Mouse (Mus musculus): ENCODE measurements around the gene Zswim9. TPM values are rescaled to one million over a fixed set of nuclear protein-coding genes. Genes with fewer than 3 reads are reported as not detected.
A peak's percentile ranks its signal among the peaks of the same experiment; 100 is the strongest.

Zswim9 gene
- polyA plus RNA-seq (2015; fragmentation: Nextera tagmentation; extraction: Ambion mirVana), result 16.9 and 18.0 TPM in 2 replicates

DNA sequence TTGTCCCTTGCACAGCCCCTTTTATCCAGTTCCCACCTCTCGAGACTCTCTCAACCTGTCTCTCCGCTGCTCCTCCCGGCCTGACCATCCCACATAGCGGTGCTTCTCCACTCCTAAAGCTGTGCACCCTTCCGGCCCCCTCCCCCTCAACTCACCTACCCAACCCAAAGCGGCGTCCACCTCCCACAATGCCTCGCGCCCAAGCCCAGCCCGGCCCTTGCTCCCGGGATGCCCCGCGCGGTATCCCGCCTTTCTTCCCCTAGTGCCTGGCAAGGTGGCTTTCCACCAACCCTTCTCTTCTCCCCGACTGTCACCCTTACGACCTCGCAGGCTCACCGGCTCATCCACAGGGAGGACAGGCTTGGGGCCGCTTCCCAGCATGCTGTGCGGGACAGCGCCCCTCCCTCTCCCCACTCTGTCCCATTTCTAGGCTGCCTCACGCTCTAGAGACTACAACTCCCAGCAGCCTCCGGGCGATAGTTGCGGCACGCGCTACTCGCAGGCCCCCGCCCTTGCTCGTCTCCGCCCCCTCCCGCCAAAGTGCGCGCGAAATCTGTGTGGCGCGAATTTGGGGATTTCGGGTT, at the start of gene Zswim9:
Gene Zswim9 (minus strand): TSS at position 414 of the 584 bp plus-strand sequence.
- WGBS, result under 1% methylated on average over 39 of the region's 39 CpGs
- peak; percentile 98 for ATAC-seq (replicated peaks)
- peaks cover 27% of the 10 kb centered on the region; the same call in 1 of the 2 replicates for H3K36me3 ChIP-seq (replicated peaks)
- H3K4me3 ChIP-seq, result peak within 1 kb of the TSS; percentile 87
- H3K27me3 ChIP-seq (replicated peaks), result no peaks in the 10 kb centered on the region
- H3K4me1 ChIP-seq, result peaks cover 6% of the 10 kb centered on the region
- H3K27ac ChIP-seq, result peak within 1 kb of the TSS; percentile 96
- H3K4me2 ChIP-seq, result peak within 1 kb of the TSS; percentile 78
- H3K9me3 ChIP-seq, result no peaks in the 10 kb centered on the region
- H3K9ac ChIP-seq, result peak within 1 kb of the TSS; percentile 86

DNA sequence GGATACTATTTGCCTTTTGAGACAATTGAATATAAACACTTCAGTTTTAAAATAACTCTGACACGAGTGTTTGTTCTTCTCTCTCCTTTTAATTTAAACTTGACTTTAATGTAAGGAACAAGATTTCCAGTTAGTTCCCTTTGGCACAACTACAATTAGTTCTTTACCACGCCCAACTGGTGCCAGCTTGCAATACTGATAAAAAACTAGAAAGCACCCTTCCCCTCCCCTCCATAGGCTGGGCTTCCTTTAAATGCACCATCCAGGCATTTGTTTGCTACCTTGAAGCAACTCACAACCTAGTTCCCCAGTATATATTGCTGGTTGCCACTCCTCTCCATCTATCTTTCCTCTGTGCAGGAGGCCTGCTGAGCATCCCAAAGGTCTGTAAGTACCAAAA, 45.8 kb upstream of the Zswim9 start, which contains the start of gene Pla2g4c:
Gene Pla2g4c (plus strand): TSS at position 340 of the 400 bp plus-strand sequence.
- H3K27me3 ChIP-seq (replicated peaks), result no peaks in the 10 kb centered on the region
- no peak for ATAC-seq (replicated peaks)
- WGBS, result 88% methylated on average over 2 of the region's 2 CpGs

DNA sequence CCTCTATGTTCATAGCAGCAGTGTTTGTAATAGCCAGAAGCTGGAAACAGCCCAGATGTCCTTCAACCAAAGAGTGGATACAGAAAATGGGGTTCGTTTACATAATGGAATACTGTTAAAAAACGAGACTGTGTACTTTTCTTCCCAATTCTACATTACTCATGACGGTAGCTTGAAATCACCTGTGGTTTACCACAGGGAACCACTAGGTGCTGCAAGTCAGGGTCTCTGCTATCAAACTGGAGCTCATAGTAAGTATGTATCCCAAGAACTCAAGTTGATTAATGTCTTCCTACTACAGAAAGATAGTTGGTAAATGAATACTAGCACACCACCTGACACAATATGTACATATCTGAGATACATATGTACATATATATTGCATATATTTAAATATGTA, 42.9 kb upstream of the Zswim9 start:
- WGBS, result 86% methylated on average over 3 of the region's 3 CpGs
- Histone ChIP-seq H3K9me3 (no peaks in the 10 kb centered on the region), H3K27me3 (replicated peaks) (no peaks in the 10 kb centered on the region), H3K4me3 (no peak overlapping the region), H3K4me1 (no peaks in the 10 kb centered on the region), H3K4me2 (no peak overlapping the region), H3K9ac (no peak overlapping the region), H3K36me3 (replicated peaks) (no peaks in the 10 kb centered on the region), H3K27ac (no peak overlapping the region)
- ATAC-seq (replicated peaks), result no peak

More for the DNA sequence above, 45.8 kb upstream of the Zswim9 start, which contains the start of gene Pla2g4c:
- Histone ChIP-seq H3K36me3 (replicated peaks) (no peaks in the 10 kb centered on the region), H3K4me3 (no peak within 1 kb of the TSS), H3K4me1 (no peaks in the 10 kb centered on the region), H3K9ac (no peak within 1 kb of the TSS), H3K4me2 (no peak within 1 kb of the TSS), H3K27ac (no peak within 1 kb of the TSS), H3K9me3 (no peaks in the 10 kb centered on the region)

DNA sequence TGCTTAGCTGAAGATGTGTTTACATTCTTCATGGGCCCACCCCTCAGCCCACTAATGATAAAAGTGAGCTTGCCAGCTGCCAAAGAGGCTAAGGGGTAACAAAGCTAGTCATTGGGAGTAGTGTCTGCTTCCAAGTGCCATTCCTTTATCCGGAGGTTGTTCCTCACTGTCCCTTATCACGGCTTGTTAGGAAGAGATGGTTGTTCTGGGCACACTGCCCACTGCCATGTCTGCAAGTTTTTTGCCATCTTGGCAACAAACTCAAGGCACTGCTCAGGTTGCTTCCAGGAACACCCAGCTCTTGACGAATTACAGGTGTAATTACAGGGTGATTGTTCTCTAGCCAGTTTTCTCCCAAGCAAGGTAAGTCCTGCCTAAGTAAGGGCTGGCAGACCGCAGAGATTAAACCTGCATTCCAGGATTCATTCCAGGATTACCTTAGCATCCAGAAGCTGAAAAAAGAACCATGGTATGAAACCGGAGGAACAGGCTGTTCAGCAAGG, 35.6 kb upstream of the Zswim9 start:
- no peak overlapping the region for H3K27ac ChIP-seq
- ATAC-seq (replicated peaks), result no peak
- no peaks in the 10 kb centered on the region for H3K4me1 ChIP-seq
- no peak overlapping the region for H3K4me3 ChIP-seq
- no peak overlapping the region for H3K4me2 ChIP-seq
- H3K9ac ChIP-seq, result no peak overlapping the region
- H3K9me3 ChIP-seq, result no peaks in the 10 kb centered on the region
- WGBS, result 91% methylated on average over 5 of the region's 5 CpGs
- H3K27me3 ChIP-seq (replicated peaks), result no peaks in the 10 kb centered on the region
- peaks cover 17% of the 10 kb centered on the region for H3K36me3 ChIP-seq (replicated peaks)

DNA sequence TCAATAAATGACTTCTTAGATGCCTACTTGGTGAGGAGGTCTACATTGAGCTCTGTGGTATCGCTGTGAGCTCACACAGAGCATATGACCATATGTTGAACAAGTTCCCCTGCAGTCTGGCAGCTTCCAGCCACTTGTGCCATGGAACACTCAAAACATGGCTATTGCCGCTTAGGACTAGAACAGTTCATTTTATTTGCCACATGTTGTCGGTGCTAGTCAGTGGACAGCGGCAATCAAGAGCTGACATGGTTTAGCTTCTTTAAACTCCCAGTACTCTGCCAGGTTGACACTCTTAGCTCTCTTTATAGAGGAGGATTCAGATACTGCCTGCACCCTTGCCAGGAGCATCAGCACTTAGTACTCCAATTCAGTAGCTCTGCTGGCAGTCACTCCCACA, 32.9 kb upstream of the Zswim9 start:
- 98% methylated on average over 4 of the region's 4 CpGs for WGBS
- peaks cover 39% of the 10 kb centered on the region for H3K36me3 ChIP-seq (replicated peaks)

DNA sequence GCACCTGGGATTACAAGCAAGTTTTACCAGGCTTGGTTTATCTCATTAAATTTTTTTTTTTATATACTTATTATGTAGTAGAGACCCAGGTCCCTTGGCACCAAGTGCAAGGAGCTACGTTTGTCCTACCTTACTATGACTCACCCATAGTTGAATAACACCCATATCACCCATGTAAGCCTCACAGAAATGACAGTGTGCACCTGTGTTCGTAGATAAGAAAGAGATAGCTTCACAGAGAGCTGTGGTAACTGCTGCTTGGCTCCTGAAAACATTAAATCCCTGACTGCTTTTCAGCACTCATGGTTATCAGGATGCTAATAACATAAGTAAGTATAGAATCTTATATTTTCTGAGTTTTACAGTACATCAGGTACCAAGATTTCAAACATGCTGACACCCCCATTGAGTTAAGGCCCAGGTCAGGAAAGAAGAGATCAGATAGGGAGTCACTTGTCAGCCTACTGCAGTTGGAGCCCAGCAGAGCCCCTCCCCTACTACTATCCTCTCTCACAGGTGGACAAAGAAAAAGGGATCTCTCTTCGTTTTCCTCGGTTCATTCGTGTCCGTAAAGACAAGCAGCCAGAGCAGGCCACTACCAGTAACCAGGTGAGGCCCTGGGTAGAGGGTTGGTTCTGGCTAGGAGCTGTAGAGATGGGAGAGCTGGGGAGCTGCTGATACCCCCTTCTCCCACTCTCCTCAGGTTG, 32.1 kb upstream of the Zswim9 start:
- WGBS, result 92% methylated on average over 6 of the region's 6 CpGs
- H3K4me2 ChIP-seq, result no peak overlapping the region
- no peak for ATAC-seq (replicated peaks)
- no peak overlapping the region for H3K4me3 ChIP-seq
- no peaks in the 10 kb centered on the region for H3K27me3 ChIP-seq (replicated peaks)
- H3K27ac ChIP-seq, result no peak overlapping the region
- no peak overlapping the region for H3K9ac ChIP-seq
- H3K36me3 ChIP-seq (replicated peaks), result peaks cover 44% of the 10 kb centered on the region
- H3K4me1 ChIP-seq, result no peaks in the 10 kb centered on the region
- no peaks in the 10 kb centered on the region for H3K9me3 ChIP-seq

More for the DNA sequence above, 32.9 kb upstream of the Zswim9 start:
- Histone ChIP-seq H3K27ac (no peak overlapping the region), H3K4me3 (no peak overlapping the region), H3K27me3 (replicated peaks) (no peaks in the 10 kb centered on the region), H3K9ac (no peak overlapping the region), H3K4me2 (no peak overlapping the region), H3K9me3 (no peaks in the 10 kb centered on the region), H3K4me1 (no peaks in the 10 kb centered on the region)
- ATAC-seq (replicated peaks), result no peak

DNA sequence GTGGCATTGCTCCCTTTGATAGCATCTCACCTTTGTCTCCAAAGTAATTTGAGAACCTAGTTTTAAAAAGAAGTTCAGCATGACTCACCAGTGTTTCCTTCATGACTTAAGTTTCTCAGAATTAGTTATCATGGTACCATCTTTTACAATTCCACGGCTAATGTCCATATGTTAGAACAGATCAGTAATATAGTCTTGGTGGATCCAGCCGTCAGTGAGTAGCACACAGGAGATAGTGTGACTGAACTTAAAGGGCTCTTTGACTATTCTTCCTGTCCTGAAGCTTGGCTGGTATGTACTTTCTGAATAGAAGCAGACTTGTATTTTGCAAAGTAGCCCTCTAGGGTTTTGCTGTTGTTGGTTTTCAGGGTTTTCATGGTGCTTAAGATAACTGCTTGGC, 30.9 kb upstream of the Zswim9 start:
- Histone ChIP-seq H3K4me1 (no peaks in the 10 kb centered on the region), H3K27me3 (replicated peaks) (no peaks in the 10 kb centered on the region), H3K9ac (no peak overlapping the region), H3K9me3 (no peaks in the 10 kb centered on the region), H3K4me3 (no peak overlapping the region), H3K4me2 (no peak overlapping the region), H3K36me3 (replicated peaks) (peaks cover 44% of the 10 kb centered on the region), H3K27ac (no peak overlapping the region)
- 93% methylated on average over 2 of the region's 2 CpGs for WGBS
- no peak for ATAC-seq (replicated peaks)

DNA sequence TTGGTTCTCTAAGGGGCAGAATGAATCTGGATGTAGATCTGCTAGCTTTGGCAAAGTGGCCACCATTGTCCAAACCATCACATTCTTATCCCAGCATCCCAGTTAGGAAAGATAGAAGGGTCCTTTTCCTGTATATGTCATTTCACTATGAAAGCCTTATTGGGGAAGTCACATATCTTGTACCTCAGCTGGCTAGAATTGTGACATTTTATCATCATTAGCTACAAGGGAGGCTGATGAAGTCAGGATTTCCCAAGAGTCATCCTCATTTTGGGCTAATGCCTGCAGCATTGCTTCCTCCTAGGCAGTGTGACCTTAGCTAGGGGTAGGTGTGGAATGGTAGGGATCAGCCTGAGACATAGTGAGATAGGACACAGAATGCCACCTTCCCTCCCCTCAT, 24.9 kb upstream of the Zswim9 start:
- Histone ChIP-seq H3K9me3 (no peaks in the 10 kb centered on the region), H3K36me3 (replicated peaks) (peaks cover 53% of the 10 kb centered on the region), H3K27me3 (replicated peaks) (no peaks in the 10 kb centered on the region), H3K27ac (no peak overlapping the region), H3K9ac (no peak overlapping the region), H3K4me3 (no peak overlapping the region), H3K4me2 (no peak overlapping the region), H3K4me1 (no peaks in the 10 kb centered on the region)
- ATAC-seq (replicated peaks), result no peak

DNA sequence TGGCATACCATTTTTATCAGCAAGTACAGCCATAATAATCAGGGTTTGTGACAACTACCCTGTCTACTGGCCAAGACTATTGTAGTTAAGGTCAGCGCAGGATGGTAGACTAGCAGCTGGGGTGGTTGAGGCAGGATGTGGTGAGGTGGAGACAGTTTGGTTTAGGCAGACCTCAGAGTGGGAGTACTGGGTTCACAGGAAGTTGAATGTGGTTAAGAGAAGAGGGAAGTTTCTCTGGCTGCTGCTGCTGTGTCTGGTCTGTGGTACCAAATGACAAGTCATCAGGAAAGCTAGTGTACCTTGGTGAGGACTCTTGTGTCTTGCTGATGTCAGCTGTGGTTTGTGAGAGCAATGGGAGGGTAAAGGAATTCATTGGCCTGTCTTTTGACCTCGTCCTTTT, 24.3 kb upstream of the Zswim9 start:
- 90% methylated on average over 2 of the region's 2 CpGs for WGBS
- H3K4me1 ChIP-seq, result no peaks in the 10 kb centered on the region
- no peaks in the 10 kb centered on the region for H3K9me3 ChIP-seq
- no peak overlapping the region for H3K4me2 ChIP-seq
- H3K27ac ChIP-seq, result no peak overlapping the region
- H3K4me3 ChIP-seq, result no peak overlapping the region
- H3K27me3 ChIP-seq (replicated peaks), result no peaks in the 10 kb centered on the region
- peaks cover 48% of the 10 kb centered on the region for H3K36me3 ChIP-seq (replicated peaks)
- H3K9ac ChIP-seq, result no peak overlapping the region
- no peak for ATAC-seq (replicated peaks)

DNA sequence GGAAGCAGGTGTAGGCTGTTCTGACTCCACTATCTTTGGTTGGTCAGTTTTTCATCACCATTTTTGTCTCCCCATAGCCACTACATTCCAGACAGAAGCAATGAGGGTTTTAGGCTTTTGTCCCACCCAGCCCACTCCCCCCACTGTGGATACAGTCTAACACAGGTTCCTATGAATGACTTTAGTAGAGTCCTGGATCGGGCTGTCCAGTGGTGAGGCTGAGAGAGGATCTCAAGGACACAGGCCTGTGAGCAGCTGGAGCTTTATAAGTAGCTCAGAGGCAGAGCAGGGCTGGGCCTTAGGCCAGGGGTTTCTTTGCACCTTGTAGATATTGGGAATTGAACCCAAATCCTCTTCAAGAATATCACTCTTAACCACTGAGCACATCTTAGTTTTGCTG, 23.1 kb upstream of the Zswim9 start:
- Histone ChIP-seq H3K9ac (no peak overlapping the region), H3K4me3 (no peak overlapping the region), H3K27me3 (replicated peaks) (no peaks in the 10 kb centered on the region), H3K4me1 (no peaks in the 10 kb centered on the region), H3K27ac (no peak overlapping the region), H3K9me3 (no peaks in the 10 kb centered on the region), H3K36me3 (replicated peaks) (peaks cover 38% of the 10 kb centered on the region), H3K4me2 (no peak overlapping the region)
- ATAC-seq (replicated peaks), result no peak
- 96% methylated on average over 1 of the region's 1 CpGs for WGBS

DNA sequence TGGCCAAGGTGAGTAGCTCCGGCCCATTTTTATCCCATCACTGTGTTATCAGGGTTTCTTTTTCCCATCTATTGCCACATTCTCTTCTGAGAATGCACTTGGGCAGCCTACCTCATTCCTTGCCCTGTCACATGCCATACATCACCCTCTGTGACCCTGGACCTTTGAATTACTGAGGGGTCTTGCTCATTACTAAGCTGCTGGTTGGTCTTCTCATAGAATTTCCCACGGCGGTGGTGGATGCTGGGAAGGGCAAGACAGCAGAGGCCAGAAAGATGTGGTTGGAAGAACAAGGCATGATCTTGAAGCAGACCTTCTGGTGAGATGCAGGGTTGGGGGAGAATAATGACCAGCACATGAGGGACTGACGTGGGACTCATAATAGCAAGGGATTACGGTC, 20.3 kb upstream of the Zswim9 start:
- no peak overlapping the region for H3K4me3 ChIP-seq
- WGBS, result 93% methylated on average over 5 of the region's 5 CpGs
- no peak overlapping the region for H3K9ac ChIP-seq
- H3K27ac ChIP-seq, result no peak overlapping the region
- no peak for ATAC-seq (replicated peaks)
- H3K4me1 ChIP-seq, result no peaks in the 10 kb centered on the region
- no peaks in the 10 kb centered on the region for H3K27me3 ChIP-seq (replicated peaks)
- H3K4me2 ChIP-seq, result no peak overlapping the region
- H3K9me3 ChIP-seq, result no peaks in the 10 kb centered on the region
- peaks cover 38% of the 10 kb centered on the region for H3K36me3 ChIP-seq (replicated peaks)

DNA sequence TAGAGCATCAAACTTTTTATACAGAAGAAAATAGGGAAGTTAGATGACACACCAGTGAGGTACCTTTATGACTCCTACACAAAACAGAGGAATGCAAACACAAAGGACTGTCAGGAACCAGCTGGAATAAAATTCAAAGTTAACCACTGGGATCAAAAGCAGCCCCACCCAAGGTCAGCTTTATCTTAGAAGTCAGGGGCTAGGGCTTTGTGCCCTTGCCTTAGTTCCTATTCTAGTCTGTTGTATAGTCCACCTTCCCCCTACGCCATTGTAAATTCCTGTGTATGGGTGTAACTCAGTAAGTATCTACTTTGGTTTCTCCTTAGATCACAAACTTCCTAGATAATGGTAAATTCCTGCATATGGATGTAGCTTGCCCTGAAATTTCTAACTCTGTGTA, 19.1 kb upstream of the Zswim9 start:
- no peak overlapping the region for H3K4me2 ChIP-seq
- no peak overlapping the region for H3K27ac ChIP-seq
- no peak overlapping the region for H3K9ac ChIP-seq
- H3K4me3 ChIP-seq, result no peak overlapping the region
- WGBS, result 87% methylated on average over 1 of the region's 1 CpGs
- H3K4me1 ChIP-seq, result no peaks in the 10 kb centered on the region
- H3K36me3 ChIP-seq (replicated peaks), result peaks cover 33% of the 10 kb centered on the region
- ATAC-seq (replicated peaks), result no peak
- no peaks in the 10 kb centered on the region for H3K27me3 ChIP-seq (replicated peaks)
- H3K9me3 ChIP-seq, result no peaks in the 10 kb centered on the region

DNA sequence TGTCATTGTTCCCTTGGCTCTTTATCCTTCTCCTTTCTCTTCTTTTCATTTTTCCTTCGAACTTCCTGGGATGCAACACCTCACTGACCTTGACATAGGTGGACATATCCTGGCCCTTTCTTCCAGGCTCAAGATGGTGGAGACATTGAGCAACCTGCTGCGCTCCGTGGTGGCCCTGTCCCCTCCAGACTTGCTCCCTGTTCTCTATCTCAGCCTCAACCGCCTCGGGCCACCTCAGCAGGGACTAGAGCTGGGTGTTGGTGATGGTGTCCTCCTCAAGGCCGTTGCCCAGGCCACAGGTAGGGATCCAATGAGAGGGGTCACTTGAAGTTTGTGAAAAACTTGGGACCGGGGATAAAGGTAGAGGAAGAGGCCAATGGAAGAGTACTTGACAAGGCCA, 16.7 kb upstream of the Zswim9 start:
- ATAC-seq (replicated peaks), result no peak
- Histone ChIP-seq H3K4me3 (no peak overlapping the region), H3K4me2 (no peak overlapping the region), H3K27ac (no peak overlapping the region), H3K27me3 (replicated peaks) (no peaks in the 10 kb centered on the region), H3K4me1 (no peaks in the 10 kb centered on the region), H3K9ac (no peak overlapping the region), H3K9me3 (no peaks in the 10 kb centered on the region), H3K36me3 (replicated peaks) (peaks cover 22% of the 10 kb centered on the region)
- WGBS, result 95% methylated on average over 7 of the region's 7 CpGs
